Mouse (Mus musculus) forebrain, embryonic 14.5 days (tissue): ENCODE measurements at regions not wholly inside any gene's neighbourhood (a gene's known extent, or its start where the extent isn't known, plus 50 kb on each side); places are given as distances from the start of the nearest gene placed in this dataset.
"Not testable (repeated sequence)": the region's sequence is repeated elsewhere in the genome, so short reads cannot be mapped to it uniquely, and the experiment has no call there.

ENCODE experiments used
- ATAC-seq: fragments of 200-750 bp; cut with Nextera tagmentation; 2 replicates; pipeline ENCODE4 v1.8.0; 2017; ENCODE audit warnings: mild to moderate bottlenecking, moderate library complexity
- DNase-seq: peaks from one replicate; pipeline ENCODE4 v3.0.0-alpha.2; 2015; ENCODE audit warnings: low spot score
- H3K27ac ChIP-seq: fragments of 300-500 bp; sonication (generic); 2 replicates; pipeline ENCODE4 v1.5.1; 2014; ENCODE audit warnings: low read depth, mild to moderate bottlenecking, control low read depth, low read length, moderate library complexity
- H3K27me3 ChIP-seq: fragments of 300-500 bp; sonication (generic); replicated peaks from 2 replicates; pipeline ENCODE4 v1.6.1; 2014; ENCODE audit warnings: low read length, control low read depth, mixed read lengths; ENCODE audit not compliant: control insufficient read depth, insufficient read depth
- H3K36me3 ChIP-seq: fragments of 300-500 bp; sonication (generic); 2 replicates; pipeline ENCODE4 v1.6.1; 2014; ENCODE audit warnings: low read length, control low read depth; ENCODE audit not compliant: control insufficient read depth, insufficient read depth
- H3K4me1 ChIP-seq: fragments of 300-500 bp; sonication (generic); 2 replicates; pipeline ENCODE4 v1.6.1; 2014; ENCODE audit warnings: antibody characterized with exemption, low read length, control low read depth; ENCODE audit not compliant: control insufficient read depth, insufficient read depth
- H3K4me2 ChIP-seq: fragments of 300-500 bp; sonication (generic); 2 replicates; pipeline ENCODE4 v1.6.1; 2014; ENCODE audit warnings: mild to moderate bottlenecking, control low read depth, low read length
- H3K4me3 ChIP-seq: fragments of 300-500 bp; sonication (generic); 2 replicates; pipeline ENCODE4 v1.5.1; 2014; ENCODE audit warnings: low read depth, low read length, control low read depth
- H3K9ac ChIP-seq: fragments of 300-500 bp; sonication (generic); 2 replicates; pipeline ENCODE4 v1.6.1; 2014; ENCODE audit warnings: mild to moderate bottlenecking, low read length, control low read depth, moderate library complexity
- H3K9me3 ChIP-seq: fragments of 300-500 bp; sonication (generic); replicated peaks from 2 replicates; pipeline ENCODE4 v1.6.1; 2016; ENCODE audit warnings: low read length, control low read depth, mixed read lengths; ENCODE audit not compliant: control insufficient read depth
- WGBS: fragments of 180-500 bp; shearing (Covaris S2); extraction: QIAGEN DNeasy Blood & Tissue Kit; methylation state at CpG from one replicate; pipeline ENCODE4 v1.1.7; 2014; 5-methylcytosine and 5-hydroxymethylcytosine counted together

GRCm38 (mm10) chr10:104019540-104019939 lies 123.2 kb upstream of the Gm21293 start:
- ATAC-seq: no peak
- H3K9ac ChIP-seq: no peak overlapping the region
- H3K36me3 ChIP-seq: no peaks in the 10 kb centered on the region
- no peak overlapping the region for H3K27ac ChIP-seq
- H3K4me1 ChIP-seq: no peaks in the 10 kb centered on the region
- H3K27me3 ChIP-seq: no peaks in the 10 kb centered on the region
- no peak for DNase-seq
- no peak overlapping the region for H3K4me2 ChIP-seq
- no peak overlapping the region for H3K4me3 ChIP-seq
- H3K9me3 ChIP-seq: no peaks in the 10 kb centered on the region

DNA sequence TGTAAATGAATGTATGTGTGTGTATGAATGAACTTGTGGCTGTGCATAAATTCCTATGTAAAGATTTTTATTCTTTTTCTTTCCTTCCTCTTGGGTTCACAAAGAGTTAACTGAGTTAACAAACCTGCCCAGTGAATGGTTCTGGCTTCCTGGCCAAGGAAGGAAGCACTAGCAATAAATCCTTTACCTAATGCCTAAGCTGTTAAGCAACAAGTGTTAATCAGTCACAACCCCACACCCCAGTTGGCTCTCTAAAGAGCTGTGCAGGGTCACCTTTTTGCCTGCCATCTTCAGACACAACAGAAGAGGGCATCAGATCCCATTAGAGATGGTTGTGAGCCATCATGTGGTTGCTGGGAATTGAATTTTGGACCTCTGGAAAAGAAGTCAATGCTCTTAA lies 121.2 kb upstream of the Gm21293 start:
- Histone ChIP-seq H3K4me2 (no peak overlapping the region), H3K27me3 (no peaks in the 10 kb centered on the region), H3K4me3 (no peak overlapping the region), H3K4me1 (no peaks in the 10 kb centered on the region), H3K9ac (no peak overlapping the region), H3K36me3 (no peaks in the 10 kb centered on the region), H3K27ac (no peak overlapping the region), H3K9me3 (no peaks in the 10 kb centered on the region)
- DNase-seq (no peak), ATAC-seq (no peak)

- Histone ChIP-seq H3K4me2 (no peak overlapping the region), H3K36me3 (no peaks in the 10 kb centered on the region), H3K9ac (no peak overlapping the region), H3K27ac (no peak overlapping the region), H3K27me3 (no peaks in the 10 kb centered on the region), H3K9me3 (no peaks in the 10 kb centered on the region), H3K4me3 (no peak overlapping the region), H3K4me1 (no peaks in the 10 kb centered on the region)
- DNase-seq (no peak), ATAC-seq (no peak)
- 75% methylated on average over 1 of the region's 1 CpGs for WGBS
Measured at GRCm38 (mm10) chr10:104028162-104028561, 114.6 kb upstream of the Gm21293 start.

GRCm38 (mm10) chr10:104032771-104033170 lies 110.0 kb upstream of the Gm21293 start:
- no peak for DNase-seq
- Histone ChIP-seq H3K4me3 (no peak overlapping the region), H3K27ac (no peak overlapping the region), H3K36me3 (no peaks in the 10 kb centered on the region), H3K9me3 (no peaks in the 10 kb centered on the region), H3K27me3 (no peaks in the 10 kb centered on the region), H3K4me2 (no peak overlapping the region), H3K4me1 (no peaks in the 10 kb centered on the region), H3K9ac (no peak overlapping the region)
- WGBS: 76% methylated on average over 3 of the region's 3 CpGs
- ATAC-seq: no peak

DNA sequence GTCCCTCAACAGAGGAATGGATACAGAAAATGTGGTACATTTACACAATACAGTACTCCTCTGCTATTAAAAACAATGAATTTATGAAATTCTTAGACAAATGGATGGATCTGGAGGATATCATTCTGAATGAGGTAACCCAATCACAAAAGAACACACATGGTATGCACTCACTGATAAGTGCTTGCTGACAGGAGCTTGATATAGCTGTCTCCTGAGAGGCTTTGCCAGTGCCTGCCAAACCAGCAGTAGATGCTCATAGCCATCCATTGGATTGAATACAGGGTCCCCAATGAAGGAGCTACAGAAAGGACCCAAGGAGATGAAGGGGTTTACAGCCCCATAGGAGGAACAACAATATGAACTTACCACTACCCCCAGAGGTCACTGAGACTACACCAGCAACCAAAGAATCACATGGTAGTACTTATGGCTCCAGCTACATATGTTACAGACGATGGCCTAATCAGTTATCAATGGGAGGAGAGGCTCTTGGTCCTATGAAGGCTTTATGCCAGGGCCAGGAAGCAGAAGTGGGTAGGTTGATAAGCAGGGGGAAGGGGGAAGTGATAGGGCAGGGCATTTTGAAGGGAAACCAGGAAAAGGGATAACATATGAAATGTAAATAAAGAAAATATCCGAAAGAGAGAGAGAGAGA lies 100.9 kb upstream of the Gm21293 start:
- WGBS: 80% methylated on average over 2 of the region's 2 CpGs
- ATAC-seq: not testable (repeated sequence)

DNA sequence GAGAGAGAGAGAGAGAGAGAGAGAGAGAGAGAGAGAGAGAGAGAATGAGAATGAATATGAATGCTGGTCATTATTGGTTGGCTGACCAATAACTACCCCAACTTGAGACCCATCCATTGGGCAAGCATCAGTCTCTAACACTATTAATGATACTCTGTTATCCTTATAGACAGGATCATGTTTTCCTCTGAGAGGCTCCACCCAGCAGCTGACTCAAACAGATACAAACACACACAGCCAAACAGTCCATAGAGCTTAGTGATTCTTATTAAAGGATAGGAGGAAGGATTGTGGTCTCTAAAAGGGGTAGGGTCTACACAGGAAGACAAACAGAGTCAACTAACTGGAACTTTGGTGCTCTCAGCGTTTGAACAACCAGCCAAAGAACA lies 100.4 kb upstream of the Gm21293 start:
- H3K27ac ChIP-seq: no peak overlapping the region
- no peaks in the 10 kb centered on the region for H3K27me3 ChIP-seq
- no peak overlapping the region for H3K9ac ChIP-seq
- H3K36me3 ChIP-seq: no peaks in the 10 kb centered on the region
- H3K4me3 ChIP-seq: no peak overlapping the region
- H3K9me3 ChIP-seq: no peaks in the 10 kb centered on the region
- no peak overlapping the region for H3K4me2 ChIP-seq
- 83% methylated on average over 1 of the region's 1 CpGs for WGBS
- no peak for DNase-seq
- ATAC-seq: no peak
- H3K4me1 ChIP-seq: no peaks in the 10 kb centered on the region

More for the DNA sequence above, 100.9 kb upstream of the Gm21293 start:
- H3K9ac ChIP-seq, H3K9me3 ChIP-seq, H3K4me3 ChIP-seq, H3K27me3 ChIP-seq, DNase-seq, H3K36me3 ChIP-seq, H3K4me2 ChIP-seq, H3K27ac ChIP-seq, H3K4me1 ChIP-seq: not testable (repeated sequence)

- H3K4me1 ChIP-seq: no peaks in the 10 kb centered on the region
- H3K27me3 ChIP-seq: no peaks in the 10 kb centered on the region
- H3K9me3 ChIP-seq: 0 out of 2 replicates have a peak, but pooled peaks cover 2% of the 10 kb centered on the region
- ATAC-seq (no peak), DNase-seq (no peak)
- H3K4me2 ChIP-seq: no peak overlapping the region
- no peak overlapping the region for H3K9ac ChIP-seq
- no peak overlapping the region for H3K27ac ChIP-seq
- H3K4me3 ChIP-seq: no peak overlapping the region
- 94% methylated on average over 1 of the region's 1 CpGs for WGBS
- no peaks in the 10 kb centered on the region for H3K36me3 ChIP-seq
Measured at GRCm38 (mm10) chr10:104043569-104043968, 99.2 kb upstream of the Gm21293 start.
